Mouse (Mus musculus) left cerebral cortex, postnatal 4 days (tissue): Measurements from ENCODE around the gene Mmp2. TPM values are rescaled to one million over a fixed set of nuclear protein-coding genes. Genes with fewer than 3 reads are reported as not detected.
"Not testable (repeated sequence)": the region's sequence is repeated elsewhere in the genome, so short reads cannot be mapped to it uniquely, and the experiment has no call there.

Source experiments
- DNase-seq: peaks from one replicate; pipeline ENCODE4 v3.0.0-alpha.2; 2022
- intact Hi-C: fragments of 180-260 bp; cut with DNase I; formaldehyde crosslinking; loops from one replicate; pipeline ENCODE4 v1.15.1; 2025
- total RNA-seq, 2 experiments: library from RNA; stranded (reverse); gene quantifications; 2 replicates each; pipeline ENCODE4 v1.2.3; 2021

Gene Mmp2
- total RNA-seq: 10 to 100 TPM; 12.2 to 14.2 TPM

DNA sequence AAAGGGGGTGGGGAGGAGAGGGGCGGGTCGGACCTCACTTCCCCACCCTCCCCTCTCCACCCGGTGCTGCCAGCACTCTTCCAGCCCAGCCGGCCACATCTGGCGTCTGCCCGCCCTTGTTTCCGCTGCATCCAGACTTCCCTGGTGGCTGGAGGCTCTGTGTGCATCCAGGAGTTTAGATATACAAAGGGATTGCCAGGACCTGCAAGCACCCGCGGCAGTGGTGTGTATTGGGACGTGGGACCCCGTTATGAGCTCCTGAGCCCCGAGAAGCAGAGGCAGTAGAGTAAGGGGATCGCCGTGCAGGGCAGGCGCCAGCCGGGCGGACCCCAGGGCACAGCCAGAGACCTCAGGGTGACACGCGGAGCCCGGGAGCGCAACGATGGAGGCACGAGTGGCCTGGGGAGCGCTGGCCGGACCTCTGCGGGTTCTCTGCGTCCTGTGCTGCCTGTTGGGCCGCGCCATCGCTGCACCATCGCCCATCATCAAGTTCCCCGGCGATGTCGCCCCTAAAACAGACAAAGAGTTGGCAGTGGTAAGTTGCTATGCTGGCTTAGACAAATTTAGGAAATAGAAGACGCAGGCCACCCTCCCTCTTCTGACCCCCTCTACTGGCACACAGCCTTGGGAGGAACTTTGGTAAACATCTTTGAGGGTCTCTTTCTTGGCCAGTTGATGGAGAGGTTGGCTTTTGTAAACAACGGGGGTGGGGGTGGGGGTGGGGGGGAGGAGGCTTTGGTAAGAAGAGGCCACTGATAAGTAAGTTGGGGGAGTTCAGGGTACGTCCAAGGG is at the start of gene Mmp2:
Gene Mmp2, plus strand, starts transcription at position 49 of the 792 bp plus-strand sequence.
- DNase-seq: no peak
- intact Hi-C loops: no loop called here

GRCm38 (mm10) chr8:92780976-92781375 is 46.1 kb upstream of the Mmp2 start:
- DNase-seq: no peak
- intact Hi-C loops: no loop called here

DNA sequence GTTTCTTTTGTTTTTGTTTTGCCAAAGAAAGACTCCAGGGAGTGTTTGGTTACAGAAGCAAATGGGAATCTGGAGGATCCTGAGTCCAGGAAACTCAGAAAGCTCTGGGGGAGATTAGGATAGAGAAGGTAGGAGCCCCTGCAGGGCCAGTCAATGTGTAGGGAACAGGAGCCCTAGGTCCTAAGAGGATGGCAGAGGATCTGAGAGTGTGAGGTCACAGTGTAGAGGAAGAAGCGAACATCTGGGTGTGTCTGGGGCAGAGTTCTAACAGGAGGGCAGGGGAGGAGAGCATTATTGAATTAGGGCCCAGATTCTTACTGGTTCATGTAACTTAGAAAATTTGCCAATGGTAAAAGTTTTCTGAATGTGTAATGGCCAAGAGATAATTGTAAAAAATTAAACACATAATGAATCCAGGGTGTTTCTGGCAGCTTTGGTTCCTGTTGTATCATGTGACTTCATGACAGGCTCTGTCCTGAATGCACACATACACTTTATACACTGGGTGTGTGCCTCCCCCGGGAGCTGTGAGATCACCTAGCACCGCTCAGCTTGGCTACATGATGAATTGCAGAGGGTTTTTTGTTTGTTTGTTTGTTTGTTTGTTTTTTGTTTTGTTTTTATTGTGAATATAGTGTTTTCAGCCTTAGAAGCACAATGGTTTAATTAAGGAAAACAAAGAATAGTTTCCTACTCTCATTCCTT is 43.0 kb upstream of the Mmp2 start:
- intact Hi-C loops: no loop called here
- DNase-seq: no peak

DNA sequence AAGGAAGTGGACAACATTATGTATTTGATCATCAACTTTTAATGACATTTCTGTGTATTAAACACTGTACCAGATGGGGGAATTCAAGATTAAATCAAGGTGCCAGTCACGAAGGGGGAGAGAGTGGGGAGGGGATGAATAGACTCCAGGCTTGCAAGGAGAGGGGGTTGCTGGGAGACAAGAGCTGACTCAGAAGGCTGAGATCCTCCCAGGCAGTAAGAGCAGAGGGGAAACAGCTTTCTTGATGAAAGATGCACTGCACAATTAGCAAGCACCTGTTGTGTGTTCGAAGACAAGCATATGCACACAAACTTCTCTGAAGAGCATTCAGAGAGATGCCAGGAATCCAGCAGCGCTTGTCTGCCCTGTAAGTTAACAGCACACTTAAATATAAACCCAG is 36.3 kb upstream of the Mmp2 start:
- no peak for DNase-seq
- intact Hi-C loops: no loop called here

GRCm38 (mm10) chr8:92791999-92792398 is 35.1 kb upstream of the Mmp2 start:
- DNase-seq, intact Hi-C loops: not testable (repeated sequence)

- DNase-seq: no peak
- intact Hi-C loops: no loop called here
Measured at GRCm38 (mm10) chr8:92793852-92794580, 33.1 kb upstream of the Mmp2 start.

- intact Hi-C loops: no loop called here
- DNase-seq: no peak
Measured at GRCm38 (mm10) chr8:92797527-92797931, 29.6 kb upstream of the Mmp2 start.

DNA sequence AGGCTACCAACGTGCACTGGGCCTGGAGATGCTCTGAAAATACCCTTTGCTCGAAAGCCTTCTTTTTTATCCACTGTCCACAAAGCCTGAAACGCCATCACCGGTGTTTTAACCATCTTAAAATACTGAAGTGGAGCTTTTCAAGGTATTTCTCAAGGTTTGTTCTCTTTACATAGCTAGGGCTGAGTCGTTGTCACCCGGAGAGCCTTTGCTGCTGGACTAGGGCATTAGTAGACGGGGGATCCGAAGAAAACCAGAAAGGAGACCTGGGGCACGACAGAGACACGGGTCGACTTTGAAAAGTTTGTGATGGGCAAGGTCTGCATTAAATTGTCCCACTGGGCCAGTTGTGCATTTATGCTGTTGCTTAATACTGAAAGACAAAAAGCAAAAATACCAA is 27.7 kb upstream of the Mmp2 start:
- intact Hi-C loops: no loop called here
- DNase-seq: no peak

GRCm38 (mm10) chr8:92801231-92801630 is 25.9 kb upstream of the Mmp2 start:
- intact Hi-C loops: no loop called here
- DNase-seq: no peak

DNA sequence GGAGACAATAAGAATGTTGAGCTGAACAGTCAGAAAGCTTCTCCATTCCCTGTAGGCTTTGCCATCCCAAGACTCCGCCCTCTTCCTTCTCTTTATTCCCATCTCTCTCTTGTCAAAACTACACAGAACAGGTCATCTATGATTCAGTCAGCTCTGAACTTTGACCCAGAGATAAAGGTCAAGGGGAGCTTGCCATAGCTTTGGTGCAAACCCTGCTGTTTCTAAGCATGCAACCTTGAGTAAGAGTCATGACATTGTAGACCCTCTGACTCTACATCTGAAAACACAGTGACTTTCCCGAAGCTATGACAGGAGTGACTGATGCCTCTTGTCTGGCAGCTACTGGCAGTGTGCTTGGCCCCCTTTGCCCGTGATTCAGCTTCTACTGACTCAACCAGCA is 24.5 kb upstream of the Mmp2 start:
- intact Hi-C loops: no loop called here
- no peak for DNase-seq

GRCm38 (mm10) chr8:92812773-92813172 is 14.3 kb upstream of the Mmp2 start:
- intact Hi-C loops: no loop called here
- DNase-seq: no peak

- peak; percentile 32 for DNase-seq
- intact Hi-C loops: loop anchor here (5.0 kb wide), 2 partner anchors 67 to 617 kb away; no protein-coding TSS in a partner anchor
Measured at GRCm38 (mm10) chr8:92815661-92816060, 11.4 kb upstream of the Mmp2 start.

DNA sequence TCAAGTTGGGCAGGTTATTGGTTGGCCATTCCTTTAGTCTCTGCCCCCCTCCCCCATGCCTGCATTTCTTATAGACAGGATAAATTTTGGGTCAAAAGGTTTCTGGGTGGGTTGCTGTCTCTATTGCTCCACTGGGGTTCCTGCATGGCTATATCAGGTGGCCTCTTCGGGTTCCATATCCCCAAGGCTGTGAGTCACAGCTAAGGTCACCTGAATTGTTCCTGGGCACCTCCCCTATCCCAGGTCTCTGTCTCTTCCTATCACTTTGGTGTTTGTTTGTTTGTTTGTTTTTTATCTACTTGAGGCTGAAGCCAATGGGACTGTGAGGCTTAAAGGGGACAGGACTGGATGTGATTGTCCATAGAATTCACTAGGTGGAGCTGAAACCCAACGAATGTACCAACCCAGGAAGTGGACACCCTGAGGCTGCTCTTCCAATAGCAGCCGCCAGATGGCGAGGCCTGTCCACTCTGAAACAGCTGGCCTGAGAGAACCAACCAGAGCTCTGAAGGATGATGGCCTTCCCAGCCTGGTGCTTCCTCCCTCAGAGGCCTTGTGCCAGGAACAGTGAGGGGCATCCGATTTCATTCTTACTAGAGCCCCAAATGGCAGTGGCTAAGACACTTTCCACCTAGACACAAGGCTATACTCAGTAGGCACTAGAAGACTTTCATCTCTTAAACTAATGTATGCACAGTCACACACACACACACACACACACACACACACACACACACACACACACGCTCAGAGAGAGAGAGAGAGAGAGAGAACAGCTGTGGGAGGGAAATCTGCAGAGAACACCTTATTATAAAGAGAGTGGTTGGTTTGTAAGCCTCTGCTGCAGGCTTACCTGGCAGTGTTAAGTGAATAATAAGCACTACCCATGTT is 8.9 kb upstream of the Mmp2 start:
- intact Hi-C loops: loop anchor here (1.0 to 5.0 kb wide), 3 partner anchors 64 to 614 kb away; no protein-coding TSS in a partner anchor

DNA sequence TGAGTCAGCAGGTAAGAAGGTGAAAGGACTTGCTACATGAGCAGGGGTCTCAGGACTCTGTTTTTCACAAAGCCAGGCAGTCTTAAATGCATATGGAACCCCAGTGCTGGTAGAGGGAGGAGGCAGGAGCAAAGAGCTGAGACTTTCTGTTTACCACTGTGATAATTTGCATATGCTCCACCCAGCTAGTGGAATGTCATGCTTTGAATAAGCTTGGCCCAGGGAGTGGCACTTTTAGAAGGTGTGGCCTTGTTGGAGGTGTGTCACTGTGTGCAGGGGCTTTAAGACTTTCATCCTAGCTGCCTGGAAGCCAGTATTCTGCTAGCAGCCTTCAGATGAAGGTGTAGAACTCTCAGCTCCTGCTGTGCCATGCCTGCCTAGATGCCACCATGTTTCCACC is 5.9 kb upstream of the Mmp2 start:
- intact Hi-C loops: no loop called here
- DNase-seq: no peak

More for the DNA sequence above, 8.9 kb upstream of the Mmp2 start:
- DNase-seq: peak; percentile 95

- no peak for DNase-seq
- intact Hi-C loops: no loop called here
Measured at GRCm38 (mm10) chr8:92822386-92822785, 4.7 kb upstream of the Mmp2 start.

- DNase-seq: peak; percentile 46
- intact Hi-C loops: no loop called here
Measured at GRCm38 (mm10) chr8:92825991-92826390, 1.1 kb upstream of the Mmp2 start.

GRCm38 (mm10) chr8:92828251-92828743 is 1.2 kb downstream of the Mmp2 start:
- DNase-seq: peak; percentile 92
- intact Hi-C loops: no loop called here

- intact Hi-C loops: no loop called here
- no peak for DNase-seq
Measured at GRCm38 (mm10) chr8:92834065-92834731, 7.1 kb downstream of the Mmp2 start.

DNA sequence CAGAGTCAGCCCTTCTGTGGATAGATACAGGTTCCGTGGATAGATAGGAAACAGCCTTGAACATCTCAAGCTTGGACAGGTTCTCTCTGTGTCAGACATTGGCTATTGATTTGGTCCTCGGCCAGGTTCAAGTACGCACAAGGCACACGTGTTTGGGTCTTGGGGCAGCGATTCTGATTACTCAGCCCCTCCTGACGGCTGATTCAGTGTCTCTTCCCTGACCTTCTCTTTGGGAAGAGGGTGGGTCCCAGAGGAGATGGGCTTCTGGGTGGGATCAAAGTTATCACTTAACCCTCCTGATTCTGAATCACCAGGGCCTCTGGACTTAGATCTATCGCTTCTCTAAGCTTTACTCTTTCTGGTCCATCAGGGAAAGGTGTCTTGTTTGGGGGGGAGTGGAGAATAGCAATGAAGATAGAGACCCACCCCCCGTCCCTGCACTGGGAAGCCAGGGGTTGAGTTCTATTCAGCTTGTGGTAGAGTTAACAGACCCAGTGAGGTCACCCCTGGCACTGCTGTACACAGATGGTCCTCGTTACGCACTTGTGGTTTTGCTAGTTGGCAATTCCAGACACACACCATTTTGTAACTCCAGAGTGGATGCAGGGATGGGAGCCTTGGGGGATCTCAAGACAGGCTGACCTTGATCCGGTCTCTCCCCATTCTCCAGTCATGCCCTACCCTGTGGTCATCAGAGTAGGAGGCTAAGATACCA is 7.9 kb downstream of the Mmp2 start:
- intact Hi-C loops: no loop called here
- no peak for DNase-seq
